Mouse (Mus musculus) retina, adult 2 months (tissue): ENCODE measurements around the gene Zfand6.

Experiments
- DNase-seq: peaks from one replicate; pipeline ENCODE4 v3.0.0-alpha.2; 2012; ENCODE audit warnings: low read depth, low spot score

Gene Zfand6

GRCm38 (mm10) chr7:84651303-84651986, 38.3 kb downstream of the Zfand6 start:
- no peak for DNase-seq

- DNase-seq, result no peak
Measured at GRCm38 (mm10) chr7:84649016-84649415, 40.7 kb downstream of the Zfand6 start.

DNA sequence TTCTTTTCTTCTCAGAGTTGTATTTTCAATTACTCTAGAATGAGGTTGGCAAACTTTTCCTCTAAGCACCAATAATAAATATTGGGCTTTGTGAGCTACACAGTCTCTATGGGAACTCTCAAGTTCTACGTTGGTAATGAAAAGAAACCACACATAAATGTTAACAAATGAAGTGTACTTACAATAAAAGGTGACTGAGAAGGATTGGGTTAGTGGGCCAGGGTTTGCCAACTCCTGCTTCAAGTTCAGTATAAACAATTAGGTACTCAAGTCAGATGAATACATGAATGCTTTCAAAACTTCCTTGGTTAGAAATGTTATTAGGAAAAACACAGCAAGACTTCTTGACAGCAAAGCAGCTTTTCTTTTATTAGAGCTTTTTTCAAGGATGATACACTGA, 43.5 kb downstream of the Zfand6 start:
- DNase-seq, result no peak

- no peak for DNase-seq
Measured at GRCm38 (mm10) chr7:84643270-84643998, 46.3 kb downstream of the Zfand6 start.

DNA sequence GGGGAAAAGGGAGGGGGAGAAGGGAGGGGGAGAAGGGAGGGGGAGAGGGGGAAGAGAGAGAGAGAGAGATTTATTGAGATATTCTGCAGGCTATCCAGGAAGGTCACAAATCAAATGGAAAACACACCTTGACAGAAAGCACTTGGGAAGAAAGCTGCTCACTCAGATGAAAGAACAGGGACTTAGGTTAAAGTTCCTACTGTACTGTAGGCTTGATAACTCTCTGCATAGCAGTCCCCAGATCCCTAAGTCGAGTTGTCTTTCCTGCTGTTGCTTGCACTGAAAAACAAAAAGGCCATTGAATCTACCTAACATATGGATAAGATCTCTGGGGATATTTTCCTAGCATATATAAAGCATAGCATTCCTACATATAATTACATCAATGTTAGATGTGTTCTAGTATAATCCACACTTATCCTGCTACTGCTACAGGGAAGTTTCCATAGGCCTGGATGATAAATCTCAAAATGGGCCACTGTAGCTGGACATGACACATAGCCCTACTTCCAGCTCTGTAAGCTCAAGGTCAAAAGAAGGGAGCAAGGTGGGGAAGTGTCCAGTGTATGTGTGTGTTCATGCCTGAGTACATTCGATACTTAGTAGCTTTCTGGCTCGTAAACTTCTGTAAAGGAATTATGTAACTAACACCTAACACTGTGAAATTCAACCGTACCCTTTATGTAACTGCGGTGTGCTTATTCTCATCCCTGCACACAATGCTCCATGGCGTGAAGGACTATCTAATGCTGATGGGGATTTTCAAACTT, 47.4 kb downstream of the Zfand6 start:
- DNase-seq, result no peak

GRCm38 (mm10) chr7:84636939-84637338, 52.8 kb downstream of the Zfand6 start:
- DNase-seq, result no peak

- no peak for DNase-seq
Measured at GRCm38 (mm10) chr7:84631878-84632277, 57.9 kb downstream of the Zfand6 start.

DNA sequence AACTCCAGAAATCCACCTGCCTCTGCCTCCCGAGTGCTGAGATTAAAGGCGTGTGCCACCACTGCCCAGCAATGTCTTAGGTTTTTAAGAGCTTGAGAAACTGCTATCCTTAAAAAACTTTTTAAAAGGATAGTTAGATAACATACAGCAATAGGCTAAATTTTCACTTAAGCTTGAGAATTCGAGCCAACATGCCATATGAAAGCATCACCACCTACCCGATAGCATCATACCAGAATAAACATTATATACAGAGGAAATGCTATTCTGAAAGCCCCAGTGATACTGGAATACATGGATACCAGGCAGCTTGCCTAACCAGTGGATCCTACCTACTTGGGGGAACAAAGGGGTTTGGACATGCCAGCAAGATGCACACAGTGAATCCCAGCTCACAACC, 66.0 kb downstream of the Zfand6 start:
- no peak for DNase-seq

DNA sequence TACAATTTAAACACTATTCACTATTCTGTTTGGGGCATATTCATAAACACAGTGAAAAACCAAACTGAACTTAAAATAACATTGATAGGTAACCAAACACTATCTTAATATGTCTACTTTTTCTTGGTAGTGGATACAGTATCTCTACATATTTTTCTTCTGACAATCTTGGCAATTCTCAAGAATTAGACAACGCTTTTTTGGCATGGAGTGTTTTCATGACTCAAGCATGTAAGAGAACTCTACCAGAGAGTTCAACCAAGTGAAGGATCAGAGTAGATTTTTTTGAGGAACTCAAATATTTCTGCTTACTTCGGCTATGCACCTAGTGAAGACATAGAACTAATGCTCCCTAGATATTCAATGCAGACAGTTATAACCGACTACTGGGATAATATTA, 68.8 kb downstream of the Zfand6 start:
- DNase-seq, result no peak

- DNase-seq, result no peak
Measured at GRCm38 (mm10) chr7:84618951-84619350, 70.8 kb downstream of the Zfand6 start.

GRCm38 (mm10) chr7:84612445-84612844, 77.3 kb downstream of the Zfand6 start:
- no peak for DNase-seq

DNA sequence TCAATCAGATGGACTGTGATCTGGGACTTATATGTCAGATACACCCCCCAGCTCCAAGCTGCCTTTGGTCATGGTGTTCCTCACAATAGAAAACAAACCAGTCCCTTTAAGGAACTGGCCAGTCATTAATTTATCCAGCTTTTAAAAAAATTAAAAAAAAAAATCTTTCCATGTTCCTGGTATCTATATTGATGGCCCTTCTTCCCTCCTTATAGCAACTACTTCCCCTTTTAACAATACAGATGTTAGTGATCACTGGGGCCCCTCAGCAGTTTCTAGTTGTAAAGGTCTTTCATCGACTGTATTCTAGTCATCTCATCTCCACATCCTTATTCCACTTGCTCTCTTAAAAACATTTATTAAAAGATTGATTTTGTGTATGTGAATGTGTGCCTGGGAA, 78.2 kb downstream of the Zfand6 start:
- no peak for DNase-seq

DNA sequence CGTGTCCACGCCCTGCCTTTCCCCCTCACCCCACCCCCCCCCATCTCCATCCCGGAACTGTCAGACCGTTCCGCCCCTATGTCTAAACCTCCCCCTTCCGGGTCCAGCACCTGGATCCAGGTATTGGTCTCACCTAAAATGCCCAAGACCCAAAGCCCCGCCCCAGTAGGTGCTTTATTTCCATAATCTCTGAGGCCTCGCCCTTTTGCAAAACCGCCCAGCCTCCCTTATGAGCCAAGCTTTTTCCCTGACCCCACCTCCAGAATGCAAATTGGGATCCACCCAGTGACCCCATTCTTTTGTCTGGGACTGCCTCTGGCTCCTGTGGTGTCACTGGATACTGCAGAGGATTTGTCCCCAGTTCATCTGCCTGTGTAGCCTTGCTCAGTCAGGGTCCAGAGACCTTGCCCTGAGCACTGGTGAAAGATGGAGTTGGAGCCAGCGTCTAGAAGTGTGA, 83.4 kb downstream of the Zfand6 start, which contains the start of gene Fah:
TSS of gene Fah (minus strand) at position 430 of the 457 bp plus-strand sequence.
- peak; percentile 53 for DNase-seq

- DNase-seq, result no peak
Measured at GRCm38 (mm10) chr7:84605704-84606292, 84.0 kb downstream of the Zfand6 start.

DNA sequence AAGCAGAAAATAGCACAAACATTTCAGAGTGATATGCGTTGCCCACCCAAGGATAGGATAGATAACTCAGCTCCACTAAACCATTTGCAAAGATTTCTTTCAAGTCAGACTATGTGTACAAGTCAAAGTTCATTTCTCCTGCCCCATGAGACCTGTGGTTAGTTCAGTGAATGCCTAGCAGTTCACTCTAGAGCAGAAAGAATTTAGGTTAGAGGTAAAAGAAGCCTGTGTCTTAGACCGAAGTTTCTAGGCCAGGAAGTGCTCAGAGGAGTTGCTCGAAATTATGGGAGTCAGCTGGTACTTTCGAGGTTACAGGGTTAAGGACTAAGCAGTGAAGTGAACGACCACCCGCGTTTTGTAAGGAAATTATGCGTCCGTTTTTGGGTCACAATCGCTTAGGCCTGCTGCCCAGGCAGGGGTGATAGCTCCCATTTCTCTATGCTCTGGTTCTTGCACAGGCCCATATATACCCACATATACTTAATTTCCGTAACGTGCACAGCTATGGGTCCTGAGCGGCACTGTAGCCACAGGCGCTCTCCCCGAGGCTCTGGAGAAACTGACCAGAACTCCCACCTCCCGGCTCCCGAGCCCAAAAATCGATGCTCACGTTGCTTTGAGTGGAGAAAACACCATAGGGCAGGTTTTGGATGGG, 84.6 kb downstream of the Zfand6 start:
- DNase-seq, result no peak

DNA sequence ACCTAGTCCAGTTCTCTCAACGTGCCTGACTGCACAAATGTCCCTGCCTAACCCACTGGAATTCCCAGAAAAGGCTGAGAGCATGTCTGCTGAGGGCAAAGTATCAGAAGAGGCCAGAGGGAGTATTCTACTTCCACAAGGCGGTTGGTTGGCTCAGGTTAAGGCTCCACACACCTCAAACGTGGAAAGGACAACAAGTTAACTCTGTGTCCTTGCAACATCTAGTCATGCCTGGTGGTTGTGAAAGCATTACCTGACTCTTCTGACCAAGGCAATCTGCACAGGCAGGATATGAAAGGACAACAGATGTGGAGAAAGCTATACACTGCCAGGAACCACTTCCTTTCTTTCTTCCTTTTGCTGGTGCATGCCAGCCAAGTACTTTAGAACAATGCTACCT, 85.3 kb downstream of the Zfand6 start:
- DNase-seq, result no peak

DNA sequence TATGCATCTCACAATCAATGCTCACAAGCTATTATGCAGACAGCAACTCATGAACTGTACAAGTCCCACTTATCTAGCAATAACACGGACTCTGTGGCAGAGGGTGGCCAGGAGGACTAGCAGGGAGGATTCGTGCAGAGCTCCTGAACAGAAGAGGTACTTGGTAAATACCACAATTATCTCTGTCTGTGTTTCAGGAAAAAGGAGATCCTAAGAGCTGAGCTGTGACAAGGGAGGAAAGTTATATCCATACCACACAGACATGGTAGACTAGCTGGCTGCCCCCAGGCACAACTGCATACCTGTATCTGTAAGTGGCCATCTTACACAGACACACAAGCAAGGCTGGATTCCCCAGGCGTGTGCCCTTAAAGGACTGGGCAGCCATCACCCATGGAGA, 88.4 kb downstream of the Zfand6 start:
- DNase-seq, result no peak

GRCm38 (mm10) chr7:84600631-84601030, 89.1 kb downstream of the Zfand6 start:
- DNase-seq, result no peak

- DNase-seq, result no peak
Measured at GRCm38 (mm10) chr7:84596633-84597032, 93.1 kb downstream of the Zfand6 start.

DNA sequence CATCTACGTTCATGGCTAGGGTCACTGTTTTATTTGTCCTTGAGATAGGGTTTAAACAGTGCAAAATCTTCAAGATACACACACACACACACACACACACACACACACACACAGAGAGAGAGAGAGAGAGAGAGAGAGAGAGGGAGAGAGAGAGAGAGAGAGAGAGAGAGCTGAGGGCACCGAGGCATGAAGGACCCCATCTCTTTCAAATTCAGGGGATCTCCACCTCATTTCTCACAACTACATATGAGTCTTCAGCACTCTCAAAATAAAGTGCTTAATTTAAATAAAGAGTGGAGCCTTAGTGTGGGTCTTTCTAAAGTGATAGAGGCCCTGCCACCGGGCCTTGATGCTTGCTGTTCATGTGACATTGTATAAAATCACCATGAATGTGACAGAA, 93.8 kb downstream of the Zfand6 start:
- DNase-seq, result no peak

GRCm38 (mm10) chr7:84594917-84595303, 94.8 kb downstream of the Zfand6 start:
- DNase-seq, result no peak
